Mouse (Mus musculus) neural tube, embryonic 12.5 days (tissue): ENCODE results near the gene Rybp. TPM values are rescaled to one million over a fixed set of nuclear protein-coding genes. Genes with fewer than 3 reads are reported as not detected.

Source experiments
- ATAC-seq: fragments of 200-750 bp; cut with Nextera tagmentation; 2 replicates; pipeline ENCODE4 v1.8.0; 2017; ENCODE audit warnings: low read depth, mild to moderate bottlenecking, moderate TSS enrichment, moderate library complexity; ENCODE audit not compliant: low FRiP score
- H3K27ac ChIP-seq: fragments of 300-500 bp; sonication (generic); 2 replicates; pipeline ENCODE4 v1.5.1; 2016
- H3K27me3 ChIP-seq: fragments of 300-500 bp; sonication (generic); replicated peaks from 2 replicates; pipeline ENCODE4 v1.6.1; 2016; ENCODE audit warnings: mild to moderate bottlenecking
- H3K36me3 ChIP-seq: fragments of 300-500 bp; sonication (generic); 2 replicates; pipeline ENCODE4 v1.6.1; 2016; ENCODE audit warnings: mild to moderate bottlenecking
- H3K4me1 ChIP-seq: fragments of 300-500 bp; sonication (generic); 2 replicates; pipeline ENCODE4 v1.6.1; 2016
- H3K4me2 ChIP-seq: fragments of 300-500 bp; sonication (generic); replicated peaks from 2 replicates; pipeline ENCODE4 v1.6.1; 2016; ENCODE audit warnings: mild to moderate bottlenecking
- H3K4me3 ChIP-seq: fragments of 300-500 bp; sonication (generic); 2 replicates; pipeline ENCODE4 v1.5.1; 2016
- H3K9ac ChIP-seq: fragments of 300-500 bp; sonication (generic); 2 replicates; pipeline ENCODE4 v1.6.1; 2016; ENCODE audit warnings: mild to moderate bottlenecking
- H3K9me3 ChIP-seq: fragments of 300-500 bp; sonication (generic); 2 replicates; pipeline ENCODE4 v1.6.1; 2016; ENCODE audit warnings: mild to moderate bottlenecking
- WGBS: fragments of 180-500 bp; shearing (Covaris S2); methylation state at CpG from one replicate; pipeline ENCODE4 v1.1.7; 2016; 5-methylcytosine and 5-hydroxymethylcytosine counted together
- polyA plus RNA-seq: library from polyadenylated mRNA; unstranded; fragments of >200 nt; fragmentation: Nextera tagmentation; extraction: Ambion mirVana; gene quantifications from 2 replicates; pipeline ENCODE4 v1.2.1, GENCODE M21; 2016

Rybp gene
- polyA plus RNA-seq, 1 experiment from 2014 or later = 18.5 TPM

GRCm38 (mm10) chr6:100180213-100180882, 106.9 kb downstream of the Rybp start:
- H3K27me3 ChIP-seq = no peaks in the 10 kb centered on the region
- H3K27ac ChIP-seq = no peak overlapping the region
- no peaks in the 10 kb centered on the region for H3K9me3 ChIP-seq
- H3K9ac ChIP-seq = no peak overlapping the region
- no peaks in the 10 kb centered on the region for H3K36me3 ChIP-seq
- no peak for ATAC-seq
- no peaks in the 10 kb centered on the region for H3K4me1 ChIP-seq
- H3K4me3 ChIP-seq = no peak overlapping the region
- H3K4me2 ChIP-seq = no peak overlapping the region
- WGBS = 79% methylated on average over 4 of the region's 4 CpGs

DNA sequence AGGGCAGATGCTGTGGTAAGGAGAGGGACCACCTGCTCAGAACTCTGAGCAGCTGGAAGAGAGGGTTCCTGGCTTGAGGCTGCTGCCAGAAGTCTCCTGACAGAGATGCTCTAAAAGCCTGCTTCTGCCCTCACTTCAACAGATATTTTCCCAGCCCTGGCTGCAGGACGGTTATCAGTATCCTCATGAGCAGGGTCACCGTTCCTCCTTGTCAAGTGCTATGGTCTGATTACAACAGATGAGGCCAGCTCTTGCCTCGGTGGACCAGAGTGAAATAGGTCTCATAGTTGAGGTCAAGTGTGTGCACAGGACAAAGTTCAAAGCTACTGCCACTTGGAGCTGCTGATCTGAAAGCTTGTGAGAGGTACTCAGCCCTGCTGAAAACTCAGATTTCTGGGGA, 108.5 kb downstream of the Rybp start:
- no peak overlapping the region for H3K9ac ChIP-seq
- H3K4me1 ChIP-seq = no peaks in the 10 kb centered on the region
- H3K36me3 ChIP-seq = no peaks in the 10 kb centered on the region
- H3K9me3 ChIP-seq = no peaks in the 10 kb centered on the region
- H3K27ac ChIP-seq = no peak overlapping the region
- H3K27me3 ChIP-seq = no peaks in the 10 kb centered on the region
- ATAC-seq = no peak
- WGBS = 78% methylated on average over 3 of the region's 3 CpGs
- no peak overlapping the region for H3K4me2 ChIP-seq
- no peak overlapping the region for H3K4me3 ChIP-seq
